Mouse (Mus musculus) megakaryocyte progenitor cell, adult 5-6 weeks (primary cell): ENCODE measurements at regions not wholly inside any gene's neighbourhood (a gene's known extent, or its start where the extent isn't known, plus 50 kb on each side); places are given as distances from the start of the nearest gene placed in this dataset.

Source experiments
- ATAC-seq: replicated peaks from 2 replicates; pipeline ENCODE4 v1.8.0; 2016; ENCODE audit warnings: mild to moderate bottlenecking, moderate TSS enrichment, inconsistent platforms; ENCODE audit not compliant: poor library complexity

DNA sequence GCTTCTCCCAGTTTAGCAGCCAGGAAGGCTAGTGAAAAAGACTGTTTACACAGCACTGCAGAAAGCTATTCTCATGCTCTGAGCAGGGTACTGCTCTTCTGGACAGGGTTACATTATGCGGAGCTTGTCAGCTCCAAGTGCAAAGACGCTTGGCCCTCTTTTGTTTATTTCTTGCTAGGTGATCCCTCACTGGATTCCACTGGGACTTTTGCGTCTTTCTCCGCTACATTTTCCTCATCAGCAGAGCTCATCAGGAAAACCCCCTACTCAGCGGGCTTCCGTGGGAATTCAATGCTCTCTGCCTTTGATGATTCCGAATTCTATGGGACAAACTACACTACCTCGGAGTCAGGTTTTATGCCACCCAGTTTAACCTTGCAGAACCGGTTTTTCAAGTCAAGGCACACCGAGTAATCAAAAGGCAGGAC lies 172.0 kb downstream of the Qdpr start:
- no peak for ATAC-seq

DNA sequence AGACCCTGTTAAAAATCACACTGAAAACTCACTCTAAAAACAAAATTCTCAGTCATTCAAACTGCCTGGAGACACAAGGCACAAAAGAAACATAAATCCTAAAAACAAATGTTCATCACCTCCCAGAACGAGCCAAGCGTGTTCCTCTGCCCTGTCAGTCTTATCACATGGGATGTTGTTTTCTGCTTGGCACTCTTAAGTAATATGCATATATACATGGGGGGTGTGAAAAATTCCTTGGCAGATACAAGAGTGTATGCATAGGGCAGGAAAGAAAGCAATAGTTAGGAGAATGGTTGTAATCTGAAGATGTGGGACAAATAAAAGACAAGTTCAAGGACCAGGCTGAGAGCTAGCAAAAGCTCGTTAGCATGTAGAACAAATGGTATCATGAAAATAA lies 179.4 kb downstream of the Qdpr start:
- no peak for ATAC-seq

DNA sequence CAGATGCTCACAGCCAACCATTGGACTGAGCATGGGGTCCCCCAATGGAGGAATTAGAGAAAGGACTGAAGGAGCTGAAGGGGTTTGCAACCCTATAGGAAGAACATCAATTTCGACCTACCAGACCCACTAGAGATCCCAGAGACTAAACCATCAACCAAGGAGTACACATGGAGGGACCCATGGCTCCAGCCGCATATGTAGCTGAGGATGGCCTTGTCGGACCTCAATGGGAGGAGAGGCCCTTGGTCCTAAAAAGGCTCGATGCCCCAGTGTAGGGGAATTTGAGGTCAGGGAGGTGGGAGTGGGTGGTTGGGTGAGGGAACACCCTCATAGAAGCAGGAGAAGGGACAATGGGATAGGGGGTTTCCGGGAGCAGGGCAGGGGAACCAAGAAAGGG lies 180.6 kb downstream of the Qdpr start:
- ATAC-seq = no peak

DNA sequence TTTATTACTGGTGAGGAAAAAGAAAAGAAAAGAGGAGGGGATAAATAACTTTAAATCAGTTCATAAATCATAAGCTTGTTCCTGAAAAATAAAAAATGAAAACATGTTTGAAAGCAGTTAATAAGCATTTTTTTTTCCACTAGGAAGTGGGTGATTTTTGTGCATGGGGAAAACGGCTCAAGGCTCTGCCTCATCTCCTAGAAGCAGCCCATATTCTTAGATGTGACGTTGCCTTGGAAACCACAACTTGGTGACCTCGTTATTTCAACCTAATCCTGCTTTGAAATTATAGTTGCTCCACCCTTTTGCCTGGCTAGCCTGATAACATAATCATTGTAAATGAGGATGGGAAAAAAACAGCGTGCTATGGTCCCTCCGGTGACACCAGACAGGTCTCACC lies 183.1 kb downstream of the Qdpr start:
- no peak for ATAC-seq

DNA sequence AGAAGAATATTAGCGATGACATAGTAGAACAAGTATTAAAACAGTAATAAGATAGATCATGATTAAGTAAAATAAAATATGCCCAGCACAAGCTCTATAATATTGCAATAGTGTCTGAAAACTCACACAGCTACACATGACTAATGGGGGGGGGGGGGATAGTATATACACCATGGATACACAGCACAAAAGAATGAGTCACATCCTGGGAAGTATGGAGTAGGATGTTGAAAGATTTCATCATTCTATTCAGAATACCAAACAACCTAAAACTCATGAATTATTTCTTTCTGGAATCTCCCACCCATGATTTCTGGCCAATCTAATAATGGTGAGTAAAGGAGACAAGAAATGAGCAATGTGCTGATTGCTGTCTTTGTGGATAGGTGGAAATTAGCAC lies 191.6 kb downstream of the Qdpr start:
- ATAC-seq = no peak

DNA sequence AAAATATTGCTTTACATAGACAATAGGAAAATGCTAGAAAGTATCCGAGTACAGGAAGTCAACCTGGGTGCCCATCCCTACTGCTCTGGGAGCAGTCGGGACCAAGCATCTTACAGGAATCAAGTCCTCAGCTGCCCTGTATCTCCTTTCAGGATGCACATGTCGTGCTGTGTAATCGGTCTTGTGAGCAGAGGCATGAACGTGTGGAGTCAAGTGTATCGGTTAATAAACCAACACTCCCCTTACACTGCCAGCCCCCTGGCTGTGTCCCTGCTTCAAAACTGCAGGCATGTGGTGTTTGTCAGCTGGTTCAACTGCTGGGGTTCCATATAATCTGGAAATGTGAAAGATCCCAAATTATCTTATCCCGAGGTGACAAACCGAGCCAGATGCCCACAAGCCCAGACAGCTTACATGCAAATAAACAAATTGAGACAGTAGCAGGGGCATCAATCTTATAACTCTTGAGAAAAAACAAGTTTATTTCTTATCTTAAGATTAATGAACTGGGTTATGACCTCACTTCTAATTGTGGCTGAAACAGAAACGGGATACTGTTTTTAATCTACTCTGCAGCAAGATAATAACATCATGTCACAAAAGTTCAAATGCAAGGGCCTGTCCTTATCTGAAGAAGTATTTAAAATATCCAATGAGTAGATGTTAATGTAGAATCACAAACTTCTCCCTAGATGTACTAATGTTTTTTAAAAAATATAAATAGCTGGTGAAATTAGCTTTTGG lies 193.6 kb downstream of the Qdpr start:
- no peak for ATAC-seq

DNA sequence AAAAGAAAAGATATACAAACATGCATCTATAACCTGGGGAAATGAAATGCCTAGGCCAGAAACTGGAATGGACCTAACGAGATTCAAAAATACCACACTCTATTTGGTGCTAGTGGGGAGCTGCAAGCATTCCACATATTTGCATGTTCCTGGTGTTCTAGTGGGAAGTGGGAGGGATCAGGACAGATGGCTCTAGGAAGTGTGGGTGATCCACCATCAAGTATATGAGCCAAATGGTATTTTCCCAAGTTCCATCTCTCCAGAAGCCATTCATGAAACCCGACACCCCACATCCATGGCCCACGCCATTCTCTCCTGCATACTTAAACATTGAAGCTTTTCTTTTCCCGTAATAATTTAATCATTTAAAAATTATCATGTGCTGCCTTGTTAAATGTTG lies 218.2 kb downstream of the Qdpr start:
- no peak for ATAC-seq

DNA sequence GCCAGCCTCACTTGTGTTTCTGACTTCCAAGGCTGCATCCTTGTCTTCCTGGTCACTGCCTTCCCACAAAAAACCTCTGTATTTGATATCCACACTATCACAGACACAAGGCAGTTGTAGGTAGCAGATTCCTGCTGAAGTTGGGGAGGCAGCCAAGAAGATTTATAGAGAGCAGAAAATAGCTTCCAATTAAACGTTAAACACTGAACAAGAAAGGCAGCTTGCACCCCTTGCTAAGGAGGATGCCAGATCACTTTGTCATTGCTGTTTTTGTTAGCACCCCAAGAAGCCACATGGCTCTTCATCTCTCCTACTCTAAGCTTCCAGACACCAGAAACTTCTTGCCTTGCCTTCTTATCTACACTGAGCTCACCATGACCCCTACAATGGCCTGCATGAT lies 219.9 kb downstream of the Qdpr start:
- no peak for ATAC-seq

DNA sequence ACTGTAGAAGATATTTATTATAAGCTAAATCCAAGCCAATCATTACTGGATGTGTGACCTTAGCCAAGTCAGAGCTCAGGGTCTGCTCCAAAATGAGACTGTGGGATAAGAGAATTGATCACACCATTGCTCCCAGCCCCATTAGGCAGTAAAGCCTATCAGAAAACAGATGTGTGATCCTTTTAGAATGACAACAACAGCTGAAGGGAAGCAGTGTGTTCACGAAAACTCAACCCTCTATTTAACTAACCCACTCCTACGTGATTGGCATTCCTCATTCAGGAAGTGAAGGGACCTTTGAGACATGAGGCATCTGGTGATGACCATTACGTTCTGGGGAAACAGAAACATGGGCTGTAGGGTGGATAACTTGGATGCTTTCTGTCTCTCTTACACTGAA lies 220.6 kb downstream of the Qdpr start:
- ATAC-seq = no peak

DNA sequence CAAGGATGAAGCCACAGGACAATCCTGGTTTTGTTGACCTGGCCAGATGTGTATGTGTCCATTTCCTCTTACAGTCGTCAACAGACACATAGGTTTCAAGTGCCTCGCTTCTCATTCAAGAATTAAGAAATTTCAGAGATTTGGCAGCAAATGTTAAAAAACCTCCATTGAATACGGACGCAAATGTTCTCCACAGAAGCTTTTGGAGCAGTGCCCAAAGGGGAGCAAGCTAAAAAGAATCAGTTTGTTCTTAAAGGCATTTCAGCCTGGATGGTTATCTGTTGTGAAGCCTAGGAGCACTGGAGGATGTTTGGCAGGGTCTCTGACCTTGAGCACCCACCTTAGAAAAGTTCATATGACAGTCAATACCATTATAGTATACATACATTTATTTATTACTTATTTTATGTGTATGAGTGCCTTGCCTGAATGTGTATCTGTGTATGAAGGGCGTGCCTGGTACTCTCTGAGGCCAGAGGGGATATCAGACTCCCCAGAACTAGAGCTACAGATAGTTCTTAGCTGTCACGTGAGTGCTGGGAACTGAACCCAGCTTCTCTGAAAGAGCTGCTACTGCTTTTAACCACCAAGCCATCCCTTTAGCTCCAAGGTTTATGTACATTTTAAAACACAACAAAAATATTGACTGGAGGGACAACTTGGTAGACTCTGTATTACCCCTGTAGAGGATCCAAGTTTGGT lies 221.7 kb downstream of the Qdpr start:
- ATAC-seq = no peak

DNA sequence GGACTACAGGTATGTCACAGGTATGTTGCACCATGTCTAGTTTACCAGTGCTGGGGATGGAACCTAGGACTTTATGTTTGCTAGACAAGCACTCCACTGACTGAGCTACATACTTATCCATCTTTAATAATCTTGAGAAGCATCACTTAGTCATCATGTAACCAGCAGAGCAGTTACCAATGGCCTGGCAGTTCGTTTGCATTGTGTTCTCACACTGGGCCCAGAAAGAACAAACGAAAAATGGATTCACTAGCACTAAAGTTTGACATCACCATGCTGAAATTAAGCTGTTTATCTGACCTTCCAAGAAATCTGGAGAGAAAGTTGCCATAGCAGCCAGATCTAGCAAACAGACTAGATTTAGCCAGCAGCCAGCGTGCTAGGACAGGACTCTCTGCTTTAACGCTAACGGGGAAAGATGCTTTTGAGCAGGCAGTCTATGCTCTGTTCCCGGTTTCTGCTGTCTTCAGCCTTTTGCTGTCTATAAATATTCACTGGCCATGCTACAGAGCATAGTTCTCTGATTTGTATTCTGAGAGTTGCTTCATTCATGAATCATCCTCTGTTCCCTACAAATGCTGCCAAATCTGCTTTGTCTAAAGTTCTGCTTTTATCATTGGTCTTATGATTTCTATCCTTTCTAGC lies 229.6 kb downstream of the Qdpr start:
- no peak for ATAC-seq

DNA sequence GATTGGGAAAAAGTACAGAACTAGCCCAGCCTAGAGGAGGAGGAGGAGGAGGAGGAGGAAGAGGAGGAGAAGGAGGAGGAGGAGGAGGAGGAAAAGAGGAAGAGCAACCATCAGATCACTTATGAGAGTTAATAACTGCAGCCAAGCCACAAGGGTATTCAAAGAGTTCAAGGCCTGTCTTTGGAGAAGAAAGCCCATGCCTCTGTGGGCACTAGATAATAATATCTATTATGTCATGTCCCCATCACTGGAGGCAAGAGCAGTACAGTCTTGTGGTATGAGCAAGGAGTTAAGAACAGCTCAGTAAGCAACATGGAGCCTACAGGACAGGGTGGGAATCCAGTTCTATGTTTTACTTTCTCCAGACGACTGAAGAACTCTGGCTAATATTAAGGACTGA lies 230.5 kb downstream of the Qdpr start:
- no peak for ATAC-seq

DNA sequence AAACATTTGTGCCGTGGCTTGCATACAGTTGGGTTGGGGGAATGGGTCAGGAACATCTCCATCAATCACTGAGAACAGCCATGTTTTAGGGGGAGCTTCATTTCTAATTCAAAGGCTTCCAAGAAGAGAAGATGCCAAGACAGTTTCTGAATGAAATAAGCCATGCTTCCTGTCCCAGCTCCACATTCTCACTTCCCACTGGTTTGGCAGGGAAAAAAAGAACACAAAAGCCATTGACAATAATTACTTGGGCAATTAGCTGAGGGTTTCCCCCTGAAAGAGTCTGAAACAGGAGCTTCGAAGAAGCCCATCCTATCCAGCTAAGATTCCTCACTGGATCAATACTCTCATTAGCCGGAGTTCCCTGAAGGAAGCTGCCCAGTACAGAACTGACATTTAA lies 230.9 kb downstream of the Qdpr start:
- ATAC-seq = no peak

DNA sequence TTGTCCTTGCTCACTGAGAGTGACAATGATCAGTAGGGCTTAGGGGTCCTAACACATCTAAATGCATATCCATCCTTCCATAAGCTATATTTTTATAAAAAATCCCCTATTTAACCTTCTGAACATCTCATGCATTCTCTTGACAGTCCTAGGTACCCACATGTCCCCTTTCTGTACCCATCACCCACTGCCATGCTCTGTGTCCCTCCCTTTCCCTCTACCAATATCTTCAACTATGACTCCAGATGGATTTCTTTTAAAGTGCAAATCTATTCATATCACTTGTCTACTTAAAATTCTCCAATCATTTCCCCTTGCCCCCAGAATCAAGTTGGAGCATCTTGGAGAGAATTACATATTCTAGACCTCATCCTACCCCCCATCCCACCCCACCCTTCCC lies 235.6 kb downstream of the Qdpr start:
- ATAC-seq = no peak

DNA sequence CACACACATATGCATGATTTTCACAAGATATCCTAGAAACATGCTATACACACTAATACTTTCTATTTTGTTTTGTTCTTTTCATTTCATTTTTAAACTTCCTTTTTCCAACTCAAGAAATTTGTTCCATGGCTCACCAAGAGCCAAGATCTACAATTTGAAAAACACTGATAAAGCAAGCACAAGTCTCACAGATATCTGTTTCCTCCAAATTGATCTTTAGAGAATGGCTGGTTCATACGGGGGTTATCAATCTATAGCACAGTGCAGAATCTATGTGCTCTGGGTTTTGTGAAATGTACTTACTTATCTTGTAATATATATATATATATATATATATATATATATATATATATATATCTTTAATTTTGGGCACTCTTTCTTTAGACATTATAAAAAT lies 251.6 kb downstream of the Qdpr start:
- no peak for ATAC-seq

DNA sequence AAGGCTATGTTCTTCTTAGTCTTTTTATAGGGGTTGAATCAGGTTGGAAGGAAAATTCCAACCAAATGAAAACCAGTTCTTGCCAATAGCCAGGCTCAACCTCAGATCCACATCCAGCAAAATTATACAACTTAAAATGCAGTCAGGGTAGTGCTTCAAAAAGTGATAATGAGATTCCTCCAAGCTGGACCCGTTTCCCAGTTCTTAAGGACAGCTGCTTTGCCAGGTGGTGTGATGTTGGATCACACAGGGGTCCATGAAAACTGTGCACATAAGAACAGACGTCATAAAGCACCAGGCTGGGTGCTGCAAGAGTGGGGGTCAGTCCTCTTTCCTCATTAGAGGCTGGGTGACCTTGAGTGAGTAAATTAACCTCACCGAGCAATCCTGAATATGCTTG lies 253.9 kb downstream of the Qdpr start:
- no peak for ATAC-seq

DNA sequence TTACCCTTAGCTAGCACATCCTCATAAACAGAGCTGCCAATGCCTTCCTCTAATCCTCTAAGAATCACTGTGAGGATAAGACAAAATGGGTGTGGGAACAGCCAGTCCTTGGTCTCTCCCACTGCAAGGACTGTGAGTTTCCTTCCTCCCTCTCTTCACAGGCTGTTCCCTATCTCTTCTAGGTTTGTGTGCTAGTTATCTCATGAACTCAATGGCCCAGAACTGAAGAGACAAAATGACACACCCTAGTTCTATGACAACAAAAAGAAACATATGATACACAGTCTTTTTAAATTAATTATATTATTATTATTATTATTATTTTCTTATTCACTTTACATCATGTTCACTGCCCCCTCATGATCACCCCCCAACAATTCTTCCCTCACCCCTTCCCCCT lies 257.7 kb downstream of the Qdpr start:
- no peak for ATAC-seq

DNA sequence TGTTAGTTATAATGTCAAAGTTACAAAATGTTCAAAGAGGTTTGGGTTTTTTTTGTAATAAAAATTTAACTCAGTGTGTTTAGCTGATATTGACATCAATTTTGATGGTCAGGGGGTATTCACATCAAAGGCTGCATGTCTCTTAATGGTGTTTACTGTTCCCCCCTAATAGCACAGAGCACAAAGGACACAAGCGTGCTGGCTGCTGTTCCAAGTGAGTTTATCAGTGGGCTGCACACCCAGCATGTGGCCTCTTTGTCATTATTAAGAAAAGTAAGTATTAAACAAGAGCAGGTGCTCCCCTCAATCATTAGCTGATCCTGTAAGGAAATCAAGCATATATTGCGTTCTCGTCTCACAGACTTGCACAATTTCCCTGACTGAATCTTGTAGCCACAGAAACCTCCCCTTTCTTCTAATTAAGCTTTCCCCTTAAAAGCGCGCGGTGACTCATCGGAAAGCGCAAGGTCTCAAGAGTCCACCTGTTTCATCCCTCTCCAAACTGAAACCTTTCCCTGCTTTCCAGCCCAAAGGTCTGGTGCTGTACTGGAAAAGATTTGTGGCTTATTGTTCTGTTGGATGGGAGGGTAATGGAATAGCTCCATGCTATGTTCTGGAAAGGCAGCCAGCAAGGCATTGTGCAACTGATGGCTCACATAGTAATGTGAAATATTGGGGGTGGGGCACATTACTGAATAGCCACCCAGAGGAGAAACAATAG lies 276.8 kb downstream of the Qdpr start:
- ATAC-seq = peak; percentile 91

DNA sequence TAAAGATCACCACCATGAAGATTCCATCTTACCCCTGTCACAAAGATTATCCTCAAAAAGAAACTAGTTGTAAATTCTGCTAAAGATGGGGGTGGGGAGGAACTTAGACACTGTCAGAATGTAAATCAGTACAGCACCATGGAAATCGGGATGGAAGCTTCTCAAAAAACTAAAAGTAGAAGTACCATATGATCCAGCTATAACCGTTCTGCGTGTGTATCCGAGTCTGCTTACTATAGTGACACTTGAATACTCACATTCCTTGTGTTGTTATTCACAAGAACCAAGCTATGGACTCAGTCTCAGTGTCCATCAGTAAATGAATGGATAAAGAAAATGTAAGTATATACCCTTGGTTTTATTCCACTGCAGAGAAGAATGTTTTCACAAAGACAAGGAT lies 290.8 kb downstream of the Qdpr start:
- ATAC-seq = no peak

DNA sequence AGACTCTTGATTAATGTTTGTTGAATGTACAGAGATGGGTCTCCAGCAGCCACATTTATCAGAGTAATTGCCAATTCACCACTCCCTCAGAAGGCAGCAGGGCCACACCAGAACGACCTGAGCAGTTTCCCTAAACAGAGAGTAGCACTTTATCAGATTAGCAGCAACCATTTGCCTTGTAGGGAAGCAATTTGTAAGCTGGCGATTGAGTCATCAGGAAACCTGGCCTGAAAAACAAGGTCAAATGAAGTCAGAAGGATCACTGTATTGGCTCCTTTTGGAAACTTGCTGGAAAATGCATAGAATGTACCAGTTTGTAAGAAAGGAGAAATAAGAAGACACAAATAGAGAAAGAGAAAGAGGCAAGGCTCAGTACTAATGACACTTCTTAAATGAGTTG lies 295.1 kb downstream of the Qdpr start:
- ATAC-seq = no peak

DNA sequence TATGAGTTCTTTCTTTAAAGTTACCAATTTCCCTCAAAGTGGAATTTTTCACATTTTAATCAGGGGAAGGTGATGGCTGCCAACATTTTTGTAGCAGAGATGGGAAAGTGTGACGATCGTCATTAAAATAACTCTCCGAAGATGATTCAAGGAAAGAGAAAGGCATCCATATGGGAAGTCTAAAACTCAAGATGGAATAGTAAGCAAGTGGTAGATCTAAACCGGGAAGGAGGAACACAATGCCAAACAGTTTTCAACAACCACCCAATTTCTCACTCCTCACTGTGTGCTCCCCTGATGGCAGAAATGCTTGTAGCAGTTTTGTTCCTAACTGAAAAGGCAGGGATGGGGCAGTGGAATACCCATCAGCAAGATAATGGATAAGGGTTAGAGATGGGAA lies 305.9 kb downstream of the Qdpr start:
- no peak for ATAC-seq
